Mouse (Mus musculus) T-helper 2 cell (primary cell): ENCODE measurements around the gene Uts2b.

Source experiments
- in situ Hi-C: fragments of 300-600 bp; cut with MboI, MseI; formaldehyde crosslinking; loops from one replicate; pipeline ENCODE4 v1.15.1; 2025; ENCODE audit warnings: high pct_unique_total_duplicates

Uts2b gene

DNA sequence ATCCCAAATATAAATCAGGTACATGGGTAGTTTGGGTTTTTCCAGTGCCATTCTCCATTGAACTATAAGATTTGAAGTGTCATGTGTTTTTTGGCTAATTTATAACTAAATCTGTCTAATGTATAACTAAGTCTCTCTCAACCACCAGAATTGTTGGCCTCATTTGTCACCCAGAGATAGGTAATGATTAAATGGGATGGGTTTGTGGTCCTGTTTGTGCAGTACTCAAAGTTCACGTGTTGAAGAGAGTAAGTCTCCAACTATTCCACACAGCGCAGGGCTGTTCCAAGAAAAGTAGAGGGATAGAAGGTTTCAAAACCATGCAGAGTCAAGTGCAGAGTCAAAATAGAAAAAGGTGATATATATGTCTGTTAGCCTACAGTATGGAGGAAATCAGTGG, 5.3 kb upstream of the Uts2b start:
- in situ Hi-C loops, result no loop called here

DNA sequence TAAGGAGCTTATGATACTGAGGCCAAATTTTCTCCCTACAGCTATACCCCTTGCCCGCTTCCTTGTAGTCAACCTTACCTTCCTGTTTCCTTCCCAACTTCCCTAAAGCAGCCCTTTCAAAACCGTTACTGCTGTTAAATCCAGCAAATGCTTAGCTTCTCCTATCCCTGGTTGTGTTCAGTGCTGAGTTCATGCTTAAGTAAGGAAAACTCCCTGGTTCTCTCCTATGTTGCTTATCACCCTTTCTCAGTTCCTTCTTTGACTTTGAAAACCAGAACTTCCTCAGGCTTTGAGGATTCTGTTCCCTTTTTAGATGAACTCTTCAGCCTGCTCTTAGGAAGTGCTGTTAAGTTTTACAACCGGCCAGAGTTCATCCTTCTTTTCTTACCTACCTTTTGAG, 4.1 kb upstream of the Uts2b start:
- in situ Hi-C loops, result no loop called here

DNA sequence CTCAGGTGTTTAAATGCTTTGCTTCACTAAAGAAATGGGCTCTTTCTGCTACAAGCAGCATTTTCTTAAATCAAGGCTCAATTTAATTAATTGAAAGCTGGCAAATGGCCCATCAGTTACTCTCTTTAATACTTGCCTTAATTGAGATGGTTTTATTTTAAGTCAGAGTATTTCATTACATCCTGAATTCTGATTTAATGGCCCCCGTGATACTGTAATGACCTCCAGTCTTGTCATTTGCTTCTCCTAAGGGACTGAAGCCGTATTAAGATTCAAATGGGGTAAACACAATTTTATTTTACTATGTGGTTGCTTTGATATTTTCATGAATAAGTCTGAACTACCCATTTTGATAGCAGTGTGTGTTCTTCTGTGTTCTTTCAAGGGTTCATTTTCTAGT, 661 bp upstream of the Uts2b start:
- in situ Hi-C loops, result no loop called here

DNA sequence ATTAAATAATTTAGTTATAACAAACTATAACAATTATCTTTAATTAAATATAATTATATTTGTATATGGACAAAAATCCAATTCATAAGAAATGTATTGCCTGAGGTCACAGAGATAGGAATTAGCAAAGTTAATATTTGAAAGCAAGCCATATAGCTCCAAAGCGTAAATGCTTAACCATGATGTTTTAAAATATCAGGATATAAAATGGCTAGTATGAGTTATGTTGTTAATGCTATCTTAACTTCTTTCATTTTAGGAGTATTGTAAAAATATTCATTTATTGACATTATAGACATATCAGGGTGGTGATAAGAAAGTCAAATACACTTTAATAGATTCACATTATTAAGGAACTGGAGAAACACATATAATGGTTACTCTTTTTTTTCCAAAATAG, 10.0 kb downstream of the Uts2b start:
- in situ Hi-C loops, result no loop called here

DNA sequence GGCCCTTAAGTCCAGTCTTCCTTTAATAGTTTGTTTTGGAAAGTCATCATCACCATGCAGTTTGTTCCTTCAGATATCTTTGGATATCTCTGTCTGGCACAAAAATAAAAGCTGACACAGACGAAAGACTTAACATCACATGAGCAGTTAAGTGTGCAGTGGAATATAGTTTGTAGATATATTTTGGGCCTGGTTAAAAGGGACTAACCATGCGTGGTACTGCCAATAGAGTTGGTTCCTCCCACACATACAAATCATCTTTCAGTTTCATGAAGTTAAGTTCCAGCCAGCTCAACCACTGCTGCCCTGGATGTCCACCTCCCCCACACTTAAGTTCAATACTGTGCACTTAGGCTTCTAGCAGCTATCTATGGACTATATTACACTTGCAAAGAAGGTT, 15.6 kb downstream of the Uts2b start:
- in situ Hi-C loops, result no loop called here

DNA sequence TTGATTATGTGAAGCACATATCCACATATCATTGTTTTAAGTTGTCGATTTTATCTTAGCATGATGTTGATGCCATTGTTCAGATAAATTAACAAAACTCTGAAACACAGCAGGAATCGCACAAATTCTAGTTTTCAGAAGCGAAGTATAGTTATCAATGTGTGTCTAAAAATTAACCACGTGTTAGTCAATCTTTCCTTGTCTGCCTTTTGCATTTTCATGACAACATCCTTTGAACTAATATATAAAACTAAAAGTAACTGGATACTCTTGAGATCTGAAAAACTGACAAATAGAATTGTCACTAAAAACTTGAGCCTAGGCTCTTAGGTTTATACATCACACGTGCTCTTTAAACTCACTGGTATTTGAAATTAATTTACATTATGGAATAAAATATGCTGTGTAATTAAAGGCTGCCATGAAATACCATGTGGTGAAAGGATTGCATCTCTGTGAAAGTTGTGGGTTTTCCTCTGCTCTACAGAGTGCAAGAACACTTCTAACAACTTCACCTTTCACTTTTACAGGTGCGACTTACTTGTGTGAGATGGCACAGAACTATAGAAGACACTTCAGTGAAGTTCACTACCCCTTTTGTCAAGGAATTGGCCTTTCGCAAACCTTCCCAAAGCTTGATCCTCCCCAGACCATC, 20.0 kb downstream of the Uts2b start:
- in situ Hi-C loops, result loop anchor here (5.0 kb wide), 1 partner anchor 63 kb away; no protein-coding TSS in a partner anchor

DNA sequence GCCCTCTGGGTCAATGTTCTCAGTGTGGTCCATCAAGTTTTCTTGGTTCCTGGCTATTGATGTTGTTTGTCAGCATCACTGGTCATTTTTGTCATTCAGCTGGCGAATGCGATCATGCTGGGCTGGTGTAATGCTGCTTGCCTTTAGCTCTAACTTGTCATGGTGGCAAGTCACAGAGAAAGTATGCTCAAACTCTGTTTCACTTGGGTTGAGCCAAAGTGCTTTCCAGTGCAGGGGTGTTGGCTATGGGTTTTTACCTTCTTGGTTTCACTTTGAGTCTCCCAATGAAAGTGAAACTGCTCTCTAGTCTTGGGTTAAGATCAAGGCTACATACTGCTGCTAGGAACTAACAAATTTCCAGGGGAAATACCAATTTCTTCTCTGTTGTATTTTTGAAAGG, 20.8 kb downstream of the Uts2b start:
- in situ Hi-C loops, result loop anchor here (5.0 kb wide), 1 partner anchor 62 kb away; no protein-coding TSS in a partner anchor

DNA sequence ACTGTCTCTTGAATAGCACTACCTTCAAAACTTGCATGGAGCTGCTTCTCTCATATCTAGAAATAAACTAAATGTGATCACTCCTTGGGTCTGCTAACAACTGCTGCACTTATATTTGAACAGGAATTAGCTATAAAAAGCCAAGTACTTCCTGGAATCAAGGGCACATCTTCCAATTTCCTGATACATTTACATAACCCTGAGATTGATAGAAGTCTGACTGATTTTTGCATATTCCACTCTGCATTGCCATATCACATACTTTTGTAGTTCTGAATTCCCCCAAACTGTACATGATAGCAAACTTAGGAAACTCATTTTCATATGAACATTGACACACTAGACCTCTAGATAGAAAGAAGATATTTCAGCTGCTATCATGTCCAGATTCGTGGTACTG, 21.7 kb downstream of the Uts2b start:
- in situ Hi-C loops, result loop anchor here (5.0 kb wide), 1 partner anchor 61 kb away; no protein-coding TSS in a partner anchor

DNA sequence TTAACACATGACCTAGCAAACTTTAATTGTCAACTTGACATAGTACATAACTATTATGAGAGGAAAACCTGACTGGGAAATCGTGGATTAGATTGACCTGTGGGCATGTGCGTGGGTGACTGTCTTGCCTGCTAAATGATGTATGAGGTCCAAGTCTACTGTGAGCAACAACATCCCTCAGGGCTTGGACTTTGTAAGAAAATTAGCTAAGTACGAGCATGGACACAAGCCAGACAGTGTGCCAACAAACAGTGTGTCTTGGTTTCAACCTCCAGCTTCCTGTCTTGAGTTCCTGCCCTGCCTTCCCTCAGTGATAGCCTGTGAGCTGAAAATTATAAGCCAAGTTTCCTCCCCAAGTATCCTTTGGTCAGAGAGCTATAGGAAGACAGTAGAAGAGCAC, 22.5 kb downstream of the Uts2b start:
- in situ Hi-C loops, result loop anchor here (5.0 kb wide), 1 partner anchor 60 kb away; no protein-coding TSS in a partner anchor

DNA sequence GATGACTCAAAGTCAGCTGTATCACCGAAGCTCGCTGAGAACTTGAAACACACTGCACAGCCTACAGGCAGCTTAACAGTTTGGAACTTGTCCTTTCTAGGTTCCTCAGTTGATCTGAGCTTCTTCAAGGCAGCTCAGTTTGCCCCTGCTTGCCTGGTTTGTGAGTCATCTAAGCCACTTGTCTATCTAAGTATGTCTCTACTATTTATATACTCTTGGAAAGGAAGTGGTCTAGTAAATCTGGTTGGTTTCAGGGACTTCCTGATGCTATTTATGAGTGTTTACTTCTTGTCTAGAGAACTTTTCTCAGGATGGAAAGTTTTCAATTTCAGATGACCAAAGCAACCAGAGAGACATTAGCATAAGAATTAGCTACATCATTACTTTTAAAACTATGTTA, 43.6 kb downstream of the Uts2b start:
- in situ Hi-C loops, result no loop called here

DNA sequence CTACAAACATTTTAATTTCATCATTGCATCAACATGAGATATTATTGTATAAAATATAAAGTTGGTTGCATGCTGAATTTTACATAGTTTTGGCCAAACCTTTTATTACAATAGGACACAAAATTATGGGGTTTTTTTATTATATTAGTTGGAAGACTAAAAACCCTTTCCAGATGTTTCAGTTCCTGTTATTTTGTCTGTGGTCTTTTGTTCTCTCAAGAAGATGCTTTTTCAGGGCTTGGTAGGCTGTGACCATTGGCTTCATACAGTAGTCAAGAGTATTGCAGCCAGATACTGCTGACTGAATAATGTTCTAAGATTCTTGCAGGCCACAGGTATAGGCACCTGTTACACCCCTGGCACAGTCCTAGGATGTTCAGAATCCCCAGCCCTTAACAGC, 48.0 kb downstream of the Uts2b start:
- in situ Hi-C loops, result no loop called here

DNA sequence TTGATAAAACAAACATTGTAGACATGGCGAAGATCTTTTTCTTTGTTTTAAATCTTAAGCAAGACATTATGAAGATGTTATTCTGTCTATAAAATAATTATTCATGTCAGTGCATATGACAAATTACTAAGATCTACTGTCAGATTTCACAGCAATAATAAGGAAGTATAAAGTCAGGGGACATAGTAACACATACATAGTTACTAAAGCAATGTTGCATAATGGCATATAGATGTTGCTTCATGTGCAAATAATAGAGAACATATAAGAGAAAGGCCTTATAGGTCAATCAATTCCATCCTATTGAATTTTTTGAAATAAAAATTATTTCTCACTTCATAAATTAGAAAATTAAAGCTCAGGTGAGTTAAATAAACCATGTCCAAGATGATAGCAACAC, 50.9 kb downstream of the Uts2b start:
- in situ Hi-C loops, result no loop called here

DNA sequence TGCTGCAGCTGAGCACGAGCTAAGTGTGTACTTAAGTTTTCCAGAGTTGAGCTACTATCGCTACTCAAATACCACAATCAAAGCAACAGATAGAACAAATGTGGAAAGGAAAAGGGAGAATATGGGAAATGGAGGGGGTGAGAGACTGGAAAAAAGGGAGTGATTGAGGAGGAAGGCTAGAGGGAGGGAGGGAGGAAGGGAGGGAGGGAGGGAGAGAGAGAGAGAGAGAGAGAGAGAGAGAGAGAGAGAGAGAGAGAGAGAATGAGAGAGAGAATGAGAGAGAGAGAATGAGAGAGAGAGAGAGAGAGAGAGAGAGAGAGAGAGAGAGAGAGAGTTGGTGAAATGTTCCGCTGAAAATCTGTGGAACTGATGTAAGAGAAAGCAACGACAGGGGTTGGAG, 62.9 kb downstream of the Uts2b start, which contains the start of gene Ostn:
TSS of gene Ostn (plus strand) at position 301 of the 400 bp plus-strand sequence.
- in situ Hi-C loops, result loop anchor here (5.0 kb wide), 1 partner anchor 65 kb away; no protein-coding TSS in a partner anchor
